Mouse (Mus musculus) heart, postnatal 0 days (tissue): ENCODE data around the gene Npcd.

ENCODE experiments used
- CTCF ChIP-seq: IDR thresholded peaks from 2 replicates; pipeline ENCODE4 v1.5.1; 2016; ENCODE audit warnings: antibody characterized with exemption, control low read depth, low read depth
- EP300 ChIP-seq: IDR thresholded peaks from 2 replicates; pipeline ENCODE4 v1.6.1; 2016; ENCODE audit warnings: antibody characterized with exemption, low read depth

DNA sequence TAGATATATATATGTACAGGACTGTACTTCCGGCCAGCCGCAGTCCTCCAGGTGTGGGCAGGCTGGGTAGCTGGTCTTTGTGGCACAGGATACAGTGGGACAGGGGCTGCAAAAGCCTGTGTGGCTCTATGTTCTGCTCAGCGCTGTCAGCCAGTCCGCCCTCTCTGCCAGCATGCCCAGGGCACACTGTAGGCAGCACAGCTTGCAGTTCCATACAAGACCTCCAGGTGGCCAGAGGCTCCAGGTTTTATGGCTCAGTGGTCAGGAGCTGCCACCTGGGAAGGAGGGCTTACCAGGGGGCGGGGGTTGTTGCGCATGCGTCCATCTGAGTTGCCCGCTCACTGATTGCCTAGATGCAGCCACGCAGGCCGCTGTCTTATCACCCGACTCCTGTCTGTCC, 86.0 kb downstream of the Npcd start:
- TF ChIP-seq CTCF: peak; percentile 37
- no peak for TF ChIP-seq EP300
